Mouse (Mus musculus): ENCODE measurements at regions not wholly inside any gene's neighbourhood (a gene's known extent, or its start where the extent isn't known, plus 50 kb on each side); places are given as distances from the start of the nearest gene placed in this dataset.

- Histone ChIP-seq H3K4me1 (replicated peaks; ENCODE audit: control insufficient read depth, insufficient read depth, low read length) (no peaks in the 10 kb centered on the region), H3K27ac (no peak overlapping the region), H3K27me3 (ENCODE audit: control insufficient read depth, insufficient read depth, low read length) (no peaks in the 10 kb centered on the region), H3K9me3 (ENCODE audit: control insufficient read depth, low read length) (peaks cover 7% of the 10 kb centered on the region; the same call in 1 of the 2 replicates), H3K4me2 (replicated peaks) (no peak overlapping the region), H3K36me3 (replicated peaks; ENCODE audit: control insufficient read depth, insufficient read depth) (no peaks in the 10 kb centered on the region), H3K9ac (no peak overlapping the region), H3K4me3 (replicated peaks; ENCODE audit: low read length) (no peak overlapping the region)
- no peak for DNase-seq (ENCODE audit: low spot score)
- WGBS = 72% methylated on average over 2 of the region's 2 CpGs
- no peak for ATAC-seq (ENCODE audit: low FRiP score)
These were observed 115.0 kb downstream of the D3Ertd751e start for GRCm38 (mm10) chr3:41857446-41857845.

- Histone ChIP-seq H3K36me3 (replicated peaks; ENCODE audit: control insufficient read depth, insufficient read depth) (no peaks in the 10 kb centered on the region), H3K9ac (no peak overlapping the region), H3K4me1 (replicated peaks; ENCODE audit: control insufficient read depth, insufficient read depth, low read length) (no peaks in the 10 kb centered on the region), H3K9me3 (ENCODE audit: control insufficient read depth, low read length) (peaks cover 7% of the 10 kb centered on the region; the same call in 1 of the 2 replicates), H3K27ac (no peak overlapping the region), H3K4me2 (replicated peaks) (no peak overlapping the region), H3K4me3 (replicated peaks; ENCODE audit: low read length) (no peak overlapping the region), H3K27me3 (ENCODE audit: control insufficient read depth, insufficient read depth, low read length) (no peaks in the 10 kb centered on the region)
- no peak for ATAC-seq (ENCODE audit: low FRiP score)
- no peak for DNase-seq (ENCODE audit: low spot score)
These were observed 120.3 kb downstream of the D3Ertd751e start for GRCm38 (mm10) chr3:41862674-41863073.

GRCm38 (mm10) chr3:41908952-41909351, 166.5 kb downstream of the D3Ertd751e start:
- Histone ChIP-seq H3K4me2 (replicated peaks) (no peak overlapping the region), H3K27me3 (ENCODE audit: control insufficient read depth, insufficient read depth, low read length) (no peaks in the 10 kb centered on the region), H3K9ac (no peak overlapping the region), H3K4me1 (replicated peaks; ENCODE audit: control insufficient read depth, insufficient read depth, low read length) (no peaks in the 10 kb centered on the region), H3K36me3 (replicated peaks; ENCODE audit: control insufficient read depth, insufficient read depth) (no peaks in the 10 kb centered on the region), H3K27ac (no peak overlapping the region), H3K9me3 (ENCODE audit: control insufficient read depth, low read length) (no peaks in the 10 kb centered on the region), H3K4me3 (replicated peaks; ENCODE audit: low read length) (no peak overlapping the region)
- no peak for DNase-seq (ENCODE audit: low spot score)
- no peak for ATAC-seq (ENCODE audit: low FRiP score)
- 86% methylated on average over 6 of the region's 6 CpGs for WGBS

- WGBS = 90% methylated on average over 2 of the region's 2 CpGs
- no peaks in the 10 kb centered on the region for H3K36me3 ChIP-seq (replicated peaks; ENCODE audit: control insufficient read depth, insufficient read depth)
These were observed 170.8 kb downstream of the D3Ertd751e start for GRCm38 (mm10) chr3:41913190-41913589.

GRCm38 (mm10) chr3:41939843-41940242, 197.4 kb downstream of the D3Ertd751e start:
- no peak overlapping the region for H3K4me3 ChIP-seq (replicated peaks; ENCODE audit: low read length)
- no peaks in the 10 kb centered on the region for H3K27me3 ChIP-seq (ENCODE audit: control insufficient read depth, insufficient read depth, low read length)
- no peak overlapping the region for H3K27ac ChIP-seq
- H3K4me2 ChIP-seq (replicated peaks) = no peak overlapping the region
- H3K9ac ChIP-seq = no peak overlapping the region
- DNase-seq (ENCODE audit: low spot score) (peak; percentile 73), ATAC-seq (ENCODE audit: low FRiP score) (peak; percentile 90; the same call in 1 of the 2 replicates)
- 39% methylated on average over 4 of the region's 4 CpGs for WGBS
- H3K4me1 ChIP-seq (replicated peaks; ENCODE audit: control insufficient read depth, insufficient read depth, low read length) = no peaks in the 10 kb centered on the region
- H3K36me3 ChIP-seq (replicated peaks; ENCODE audit: control insufficient read depth, insufficient read depth) = no peaks in the 10 kb centered on the region
- no peaks in the 10 kb centered on the region for H3K9me3 ChIP-seq (ENCODE audit: control insufficient read depth, low read length)

More at GRCm38 (mm10) chr3:41913190-41913589, 170.8 kb downstream of the D3Ertd751e start:
- ATAC-seq (ENCODE audit: low FRiP score) = no peak
- Histone ChIP-seq H3K9ac (no peak overlapping the region), H3K27ac (no peak overlapping the region), H3K4me1 (replicated peaks; ENCODE audit: control insufficient read depth, insufficient read depth, low read length) (no peaks in the 10 kb centered on the region), H3K27me3 (ENCODE audit: control insufficient read depth, insufficient read depth, low read length) (no peaks in the 10 kb centered on the region), H3K9me3 (ENCODE audit: control insufficient read depth, low read length) (no peaks in the 10 kb centered on the region), H3K4me3 (replicated peaks; ENCODE audit: low read length) (no peak overlapping the region), H3K4me2 (replicated peaks) (no peak overlapping the region)
- DNase-seq (ENCODE audit: low spot score) = no peak

GRCm38 (mm10) chr3:41942964-41943363, 200.6 kb downstream of the D3Ertd751e start:
- no peaks in the 10 kb centered on the region for H3K4me1 ChIP-seq (replicated peaks; ENCODE audit: control insufficient read depth, insufficient read depth, low read length)
- H3K27ac ChIP-seq = no peak overlapping the region
- DNase-seq (ENCODE audit: low spot score) (peak; percentile 65), ATAC-seq (ENCODE audit: low FRiP score) (peak; percentile 67; the same call in 1 of the 2 replicates)
- H3K9ac ChIP-seq = no peak overlapping the region
- 31% methylated on average over 6 of the region's 6 CpGs for WGBS
- H3K4me3 ChIP-seq (replicated peaks; ENCODE audit: low read length) = no peak overlapping the region
- H3K4me2 ChIP-seq (replicated peaks) = no peak overlapping the region
- no peaks in the 10 kb centered on the region for H3K36me3 ChIP-seq (replicated peaks; ENCODE audit: control insufficient read depth, insufficient read depth)
- no peaks in the 10 kb centered on the region for H3K9me3 ChIP-seq (ENCODE audit: control insufficient read depth, low read length)
- H3K27me3 ChIP-seq (ENCODE audit: control insufficient read depth, insufficient read depth, low read length) = no peaks in the 10 kb centered on the region

- H3K9ac ChIP-seq = no peak overlapping the region
- H3K4me3 ChIP-seq (replicated peaks; ENCODE audit: low read length) = no peak overlapping the region
- no peak overlapping the region for H3K27ac ChIP-seq
- H3K36me3 ChIP-seq (replicated peaks; ENCODE audit: control insufficient read depth, insufficient read depth) = no peaks in the 10 kb centered on the region
- DNase-seq (ENCODE audit: low spot score) (no peak), ATAC-seq (ENCODE audit: low FRiP score) (peak; percentile 34; the same call in 1 of the 2 replicates)
- H3K4me2 ChIP-seq (replicated peaks) = no peak overlapping the region
- H3K9me3 ChIP-seq (ENCODE audit: control insufficient read depth, low read length) = no peaks in the 10 kb centered on the region
- 84% methylated on average over 2 of the region's 2 CpGs for WGBS
- no peaks in the 10 kb centered on the region for H3K27me3 ChIP-seq (ENCODE audit: control insufficient read depth, insufficient read depth, low read length)
- H3K4me1 ChIP-seq (replicated peaks; ENCODE audit: control insufficient read depth, insufficient read depth, low read length) = no peaks in the 10 kb centered on the region
These were observed 207.0 kb downstream of the D3Ertd751e start for GRCm38 (mm10) chr3:41949404-41949803.

- no peaks in the 10 kb centered on the region for H3K9me3 ChIP-seq (ENCODE audit: control insufficient read depth, low read length)
- H3K9ac ChIP-seq = no peak overlapping the region
- H3K27me3 ChIP-seq (ENCODE audit: control insufficient read depth, insufficient read depth, low read length) = no peaks in the 10 kb centered on the region
- H3K4me1 ChIP-seq (replicated peaks; ENCODE audit: control insufficient read depth, insufficient read depth, low read length) = no peaks in the 10 kb centered on the region
- no peaks in the 10 kb centered on the region for H3K36me3 ChIP-seq (replicated peaks; ENCODE audit: control insufficient read depth, insufficient read depth)
- H3K27ac ChIP-seq = no peak overlapping the region
- WGBS = 44% methylated on average over 3 of the region's 3 CpGs
- no peak overlapping the region for H3K4me3 ChIP-seq (replicated peaks; ENCODE audit: low read length)
- DNase-seq (ENCODE audit: low spot score) (no peak), ATAC-seq (ENCODE audit: low FRiP score) (no peak)
- no peak overlapping the region for H3K4me2 ChIP-seq (replicated peaks)
These were observed 215.0 kb downstream of the D3Ertd751e start for GRCm38 (mm10) chr3:41957385-41957784.

- H3K9me3 ChIP-seq (ENCODE audit: control insufficient read depth, low read length) = no peaks in the 10 kb centered on the region
- no peaks in the 10 kb centered on the region for H3K36me3 ChIP-seq (replicated peaks; ENCODE audit: control insufficient read depth, insufficient read depth)
- H3K9ac ChIP-seq = no peak overlapping the region
- DNase-seq (ENCODE audit: low spot score) = no peak
- H3K4me2 ChIP-seq (replicated peaks) = no peak overlapping the region
- WGBS = 75% methylated on average over 2 of the region's 2 CpGs
- no peak overlapping the region for H3K4me3 ChIP-seq (replicated peaks; ENCODE audit: low read length)
- H3K27ac ChIP-seq = no peak overlapping the region
- no peak for ATAC-seq (ENCODE audit: low FRiP score)
- H3K27me3 ChIP-seq (ENCODE audit: control insufficient read depth, insufficient read depth, low read length) = no peaks in the 10 kb centered on the region
- H3K4me1 ChIP-seq (replicated peaks; ENCODE audit: control insufficient read depth, insufficient read depth, low read length) = no peaks in the 10 kb centered on the region
These were observed 217.8 kb downstream of the D3Ertd751e start for GRCm38 (mm10) chr3:41960209-41960608.

- Histone ChIP-seq H3K4me3 (replicated peaks; ENCODE audit: low read length) (no peak overlapping the region), H3K9me3 (ENCODE audit: control insufficient read depth, low read length) (no peaks in the 10 kb centered on the region), H3K36me3 (replicated peaks; ENCODE audit: control insufficient read depth, insufficient read depth) (no peaks in the 10 kb centered on the region), H3K4me1 (replicated peaks; ENCODE audit: control insufficient read depth, insufficient read depth, low read length) (no peaks in the 10 kb centered on the region), H3K27me3 (ENCODE audit: control insufficient read depth, insufficient read depth, low read length) (no peaks in the 10 kb centered on the region), H3K4me2 (replicated peaks) (no peak overlapping the region), H3K9ac (no peak overlapping the region), H3K27ac (no peak overlapping the region)
- DNase-seq (ENCODE audit: low spot score) = no peak
- WGBS = 81% methylated on average over 7 of the region's 7 CpGs
- no peak for ATAC-seq (ENCODE audit: low FRiP score)
These were observed 220.5 kb downstream of the D3Ertd751e start for GRCm38 (mm10) chr3:41962923-41963322.
